In the genomic region with DNA sequence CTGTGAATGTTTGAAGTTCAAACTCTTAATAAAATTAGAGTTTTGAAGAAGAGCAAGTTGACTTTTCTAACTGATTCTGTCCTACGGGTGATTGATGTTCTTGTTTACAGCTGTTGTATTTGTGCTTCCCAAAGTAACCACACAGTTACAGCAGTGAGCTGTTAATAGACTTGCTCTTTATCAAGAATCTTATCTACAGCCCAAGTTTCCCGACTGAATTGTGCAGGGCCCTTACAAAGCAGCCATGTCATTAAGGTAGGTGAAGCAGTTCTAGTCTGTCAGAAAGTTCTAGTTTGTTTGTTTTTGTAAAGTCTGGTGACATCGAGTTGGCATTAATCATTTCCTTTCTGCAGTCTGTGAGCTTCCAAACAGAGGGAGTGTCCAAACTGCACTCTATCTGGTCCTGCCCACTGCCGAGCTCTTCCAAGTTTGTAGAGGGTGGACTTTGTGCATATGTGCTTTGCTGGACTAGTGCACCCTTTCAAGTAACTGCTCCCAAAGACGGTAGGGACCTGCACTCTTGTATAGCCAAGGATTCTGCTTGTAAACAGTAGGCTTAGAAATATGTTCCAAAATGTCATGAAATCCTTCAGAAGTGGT, we compare ENCODE assay signal across 13 mouse cellular contexts.
A peak's percentile ranks its signal among the peaks of the same experiment; 100 is the strongest.
DNase-seq lines count a peak whose midpoint lies in the region; ATAC-seq and TF ChIP-seq lines count a peak whose summit lies in the region.
"Had no signal": no experiment of that assay in that cellular context is flagged by ENCODE, and none has a peak within 500 bp of the region (broad histone marks: within the 10 kb centered on the region; RNA-seq: fewer than 3 reads in every experiment).

No protein-coding gene starts in this region.

- no peaks in the 10 kb centered on the region for H3K9me3 ChIP-seq in heart, embryonic 11.5 days (replicated peaks; ENCODE audit: control insufficient read depth, low read length)
- H3K9me3 ChIP-seq in intestine, embryonic 14.5 days (ENCODE audit: control insufficient read depth, low read length) = no peaks in the 10 kb centered on the region
- no peaks in the 10 kb centered on the region for H3K9me3 ChIP-seq in hindbrain, postnatal 0 days (ENCODE audit: low read length)
- H3K9me3 ChIP-seq: embryonic facial prominence, embryonic 15.5 days had no signal

- H3K36me3 ChIP-seq in heart, embryonic 11.5 days (ENCODE audit: control insufficient read depth, insufficient read depth, low read length) = no peaks in the 10 kb centered on the region
- H3K36me3 ChIP-seq in intestine, embryonic 14.5 days (ENCODE audit: control insufficient read depth, insufficient read depth, low read length) = no peaks in the 10 kb centered on the region
- no peaks in the 10 kb centered on the region for H3K36me3 ChIP-seq in hindbrain, postnatal 0 days (ENCODE audit: insufficient read depth, low read length)
- H3K36me3 ChIP-seq: embryonic facial prominence, embryonic 15.5 days had no signal

- no peak for TF ChIP-seq CTCF in hindbrain, postnatal 0 days (IDR thresholded peaks at IDR 0.05; ENCODE audit: low read depth)

- H3K27ac ChIP-seq in heart, embryonic 11.5 days (ENCODE audit: low read depth, low read length) = no peak overlapping the region
- H3K27ac ChIP-seq in intestine, embryonic 14.5 days (ENCODE audit: low read depth) = no peak overlapping the region
- no peak overlapping the region for H3K27ac ChIP-seq in hindbrain, postnatal 0 days
- H3K27ac ChIP-seq: embryonic facial prominence, embryonic 15.5 days; macrophage had no signal

- H3K4me1 ChIP-seq in heart, embryonic 11.5 days (ENCODE audit: control insufficient read depth, insufficient read depth, low read length) = no peaks in the 10 kb centered on the region
- no peaks in the 10 kb centered on the region for H3K4me1 ChIP-seq in intestine, embryonic 14.5 days (replicated peaks; ENCODE audit: control insufficient read depth, insufficient read depth, low read length)
- no peaks in the 10 kb centered on the region for H3K4me1 ChIP-seq in hindbrain, postnatal 0 days (ENCODE audit: insufficient read depth, low read length)

- no peak overlapping the region for H3K4me2 ChIP-seq in heart, embryonic 11.5 days
- H3K4me2 ChIP-seq in intestine, embryonic 14.5 days (ENCODE audit: low read length) = no peak overlapping the region
- H3K4me2 ChIP-seq in hindbrain, postnatal 0 days (ENCODE audit: low read depth, low read length) = no peak overlapping the region
- H3K4me2 ChIP-seq: embryonic facial prominence, embryonic 15.5 days had no signal

- no peak overlapping the region for H3K9ac ChIP-seq in heart, embryonic 11.5 days (ENCODE audit: low read depth, low read length)
- no peak overlapping the region for H3K9ac ChIP-seq in intestine, embryonic 14.5 days (ENCODE audit: low read length)
- H3K9ac ChIP-seq in hindbrain, postnatal 0 days (replicated peaks; ENCODE audit: low read length) = no peak overlapping the region
- H3K9ac ChIP-seq: embryonic facial prominence, embryonic 15.5 days had no signal

- no peak overlapping the region for H3K4me3 ChIP-seq in heart, embryonic 11.5 days (ENCODE audit: low read depth, low read length)
- no peak overlapping the region for H3K4me3 ChIP-seq in intestine, embryonic 14.5 days (ENCODE audit: low read depth, low read length)
- H3K4me3 ChIP-seq in hindbrain, postnatal 0 days (ENCODE audit: low read length) = no peak overlapping the region
- H3K4me3 ChIP-seq: embryonic facial prominence, embryonic 15.5 days had no signal

- no peak for ATAC-seq in heart, embryonic 11.5 days (replicated peaks; ENCODE audit: insufficient number of reproducible peaks, low FRiP score, low TSS enrichment)
- ATAC-seq in intestine, embryonic 14.5 days (replicated peaks; ENCODE audit: low FRiP score, low TSS enrichment, low read depth) = 0 out of 2 replicates have a peak, but pooled peaks have one; percentile 40
- no peak for ATAC-seq in hindbrain, postnatal 0 days

- peak; percentile 20 to 25 for DNase-seq in heart, adult 9 months (ENCODE audit: low spot score in 2 of 2)
- no peak for DNase-seq in intestine, embryonic 14.5 days (ENCODE audit: low spot score)
- peak; percentile 43 for DNase-seq in kidney, postnatal 10 days
- peak; percentile 10 for DNase-seq in skeletal muscle tissue, adult 2 months (ENCODE audit: low read depth, low spot score)
- no peak for DNase-seq in hindbrain, postnatal 0 days (ENCODE audit: low spot score)
- DNase-seq in urinary bladder, postnatal 25 days (ENCODE audit: low spot score) = no peak
- DNase-seq in urinary bladder, adult 2 months (ENCODE audit: low spot score) = no peak
- DNase-seq: cerebellum, postnatal 36 days; thymus, adult 2 months had no signal

- 12% methylated on average over 5 of the region's 5 CpGs for WGBS in heart, embryonic 11.5 days (ENCODE audit: insufficient replicate concordance)
- 18% methylated on average over 5 of the region's 5 CpGs for WGBS in intestine, embryonic 14.5 days
- 74% methylated on average over 5 of the region's 5 CpGs for WGBS in hindbrain, postnatal 0 days

- no peaks in the 10 kb centered on the region for H3K27me3 ChIP-seq in heart, embryonic 11.5 days (ENCODE audit: control insufficient read depth, insufficient read depth, low read length)
- no peaks in the 10 kb centered on the region for H3K27me3 ChIP-seq in intestine, embryonic 14.5 days (replicated peaks; ENCODE audit: control insufficient read depth, insufficient read depth, low read length)
- no peaks in the 10 kb centered on the region for H3K27me3 ChIP-seq in hindbrain, postnatal 0 days (ENCODE audit: insufficient read depth, low read length)
- H3K27me3 ChIP-seq: CH12.LX; embryonic facial prominence, embryonic 15.5 days had no signal

Comparison
In these comparisons a context has a peak if more than half of its experiments do, and no peak if none do; other contexts are left out.
1. DNase-seq: peak in heart, adult 9 months (2 of 2), kidney, postnatal 10 days (single experiment) and skeletal muscle tissue, adult 2 months (single experiment); none in intestine, embryonic 14.5 days (single experiment), hindbrain, postnatal 0 days (single experiment), urinary bladder, postnatal 25 days (single experiment) and urinary bladder, adult 2 months (single experiment).